Mouse (Mus musculus) cortical plate, adult 2 months (tissue): ENCODE data around the gene Ccdc175.

ENCODE experiments used
- CTCF ChIP-seq: fragments of 200-500 bp; IDR thresholded peaks from 2 replicates; pipeline ENCODE4 v1.5.1; 2011; ENCODE audit warnings: mild to moderate bottlenecking, control low read depth, low read length; ENCODE audit not compliant: insufficient read depth; ENCODE audit errors: extremely low read depth
- POLR2A ChIP-seq: fragments of 200-500 bp; IDR thresholded peaks from 2 replicates; pipeline ENCODE4 v1.6.1; 2011; ENCODE audit warnings: mild to moderate bottlenecking, low read length, control low read depth; ENCODE audit not compliant: insufficient read depth; ENCODE audit errors: extremely low read depth

- TF ChIP-seq POLR2A = no peak
- no peak for TF ChIP-seq CTCF
Observed at GRCm38 (mm10) chr12:72213554-72213953, 28.7 kb upstream of the Ccdc175 start.
